Mouse (Mus musculus) heart, adult 9 months (tissue): ENCODE results near the gene Ksr1.

Source experiments
- DNase-seq, 2 experiments: peaks; one replicate each; pipeline ENCODE4 v3.0.0; 2022; ENCODE audit warnings: low spot score in 2 of 2

Gene Ksr1

DNA sequence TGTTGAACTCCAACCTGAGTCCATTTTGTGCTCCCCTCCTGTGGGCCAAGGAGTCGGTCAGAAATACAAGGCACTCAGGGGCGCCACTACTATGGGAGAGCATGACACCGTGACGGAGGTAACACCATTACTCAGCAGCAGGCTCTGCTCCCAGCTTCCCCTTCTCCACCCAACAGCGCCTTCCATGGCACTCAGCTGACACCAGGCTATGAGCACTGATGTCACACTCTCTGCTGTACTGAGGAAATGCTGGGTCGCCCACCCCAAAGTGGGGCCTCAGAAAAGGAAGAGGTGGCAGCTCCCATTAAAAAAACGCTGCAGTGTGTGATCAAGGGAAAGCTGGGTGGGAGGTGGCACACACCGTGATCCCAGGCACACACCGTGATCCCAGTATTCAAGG, 101.0 kb downstream of the Ksr1 start:
- no peak for DNase-seq

- no peak for DNase-seq
Observed at GRCm38 (mm10) chr11:79044798-79045197, 101.4 kb downstream of the Ksr1 start.

GRCm38 (mm10) chr11:79041908-79042430, 104.2 kb downstream of the Ksr1 start:
- DNase-seq, result no peak

GRCm38 (mm10) chr11:79039488-79039887, 106.7 kb downstream of the Ksr1 start:
- DNase-seq, result peak; percentile 72 to 74

GRCm38 (mm10) chr11:79037555-79037954, 108.7 kb downstream of the Ksr1 start:
- DNase-seq, result no peak

GRCm38 (mm10) chr11:79036324-79036723, 109.9 kb downstream of the Ksr1 start:
- no peak for DNase-seq

DNA sequence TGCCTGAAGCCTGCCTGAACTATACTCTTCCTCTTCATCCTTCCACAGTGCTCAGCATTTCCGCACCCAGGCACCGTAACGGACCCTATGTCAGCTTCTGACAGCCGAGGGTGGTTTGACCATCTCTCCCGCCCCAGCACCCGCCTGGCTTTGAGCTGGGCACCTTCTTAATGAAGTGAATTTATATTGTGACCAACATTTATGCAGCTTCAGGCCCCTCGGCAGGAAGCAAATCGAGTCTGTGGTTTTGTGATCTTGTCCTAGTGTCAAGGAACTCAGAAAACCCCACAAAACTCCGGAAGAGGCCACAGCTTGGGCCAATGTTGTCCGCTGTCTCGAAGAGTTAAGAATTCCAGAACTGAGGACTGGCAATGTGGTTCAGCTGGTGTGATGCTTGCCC, 112.6 kb downstream of the Ksr1 start:
- no peak for DNase-seq

GRCm38 (mm10) chr11:79033021-79033420, 113.2 kb downstream of the Ksr1 start:
- no peak for DNase-seq

GRCm38 (mm10) chr11:79031452-79031746, 114.8 kb downstream of the Ksr1 start:
- DNase-seq, result no peak

DNA sequence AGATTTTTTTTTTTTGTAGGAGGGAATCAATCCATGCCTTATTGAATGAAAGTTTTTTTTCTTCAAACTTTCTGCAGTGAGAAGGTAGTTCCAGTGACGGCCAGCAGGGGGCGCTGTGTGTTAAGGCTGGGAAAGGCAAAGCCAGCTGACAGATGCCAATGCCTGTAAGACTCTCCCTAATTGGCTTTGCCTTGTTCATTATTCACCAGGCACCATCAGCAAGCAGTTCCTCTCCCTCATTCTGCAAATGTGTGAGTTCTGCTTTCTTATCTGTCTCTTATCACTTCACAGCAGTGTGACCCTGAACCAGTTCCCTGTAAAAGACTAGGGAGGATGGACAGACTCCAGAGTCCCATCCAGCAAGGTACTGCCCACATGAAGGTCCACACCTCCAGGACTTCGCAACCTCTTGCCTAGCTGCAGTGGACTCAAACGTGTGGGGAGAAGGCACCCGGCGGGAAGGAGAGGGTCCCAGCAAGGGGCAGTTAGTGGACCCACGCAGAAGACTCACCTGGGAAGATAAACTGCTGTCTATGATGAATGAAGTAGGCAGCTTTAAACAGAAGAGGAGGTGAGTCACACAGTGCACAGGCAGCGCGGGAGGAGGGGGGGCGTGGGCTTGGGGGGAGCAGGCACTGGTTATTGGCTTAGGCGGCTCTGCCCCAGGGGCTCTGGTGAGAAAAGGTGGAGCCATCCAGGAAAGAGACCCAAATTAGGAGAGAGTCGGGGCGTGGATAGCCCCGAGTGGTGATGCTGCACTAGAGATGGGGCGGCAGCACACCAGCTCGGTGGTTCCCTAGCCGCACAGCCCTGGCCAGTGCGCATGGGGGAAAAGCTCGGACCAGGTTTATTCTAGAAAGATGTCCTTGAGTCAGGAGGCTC, 115.4 kb downstream of the Ksr1 start:
- peak; percentile 57 to 80 for DNase-seq

DNA sequence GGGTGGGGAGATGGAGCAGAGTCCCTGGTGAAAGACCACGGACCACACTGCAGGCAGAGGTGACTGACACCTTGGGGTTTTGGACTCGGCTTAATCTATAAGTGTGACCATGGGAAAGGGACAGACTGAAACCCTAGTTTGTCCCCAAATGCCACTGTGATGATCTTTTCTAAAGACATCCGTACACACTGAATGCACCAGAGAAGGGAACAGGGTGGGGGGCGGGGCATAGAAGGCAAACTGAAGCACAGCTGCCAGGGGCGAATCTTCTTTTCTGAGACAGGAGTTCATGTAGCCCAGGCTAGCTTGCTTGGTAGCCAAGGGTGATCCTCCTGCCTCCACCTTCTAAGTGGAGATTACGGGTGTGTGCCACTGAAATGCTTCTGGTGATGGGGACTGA, 122.5 kb downstream of the Ksr1 start:
- no peak for DNase-seq

DNA sequence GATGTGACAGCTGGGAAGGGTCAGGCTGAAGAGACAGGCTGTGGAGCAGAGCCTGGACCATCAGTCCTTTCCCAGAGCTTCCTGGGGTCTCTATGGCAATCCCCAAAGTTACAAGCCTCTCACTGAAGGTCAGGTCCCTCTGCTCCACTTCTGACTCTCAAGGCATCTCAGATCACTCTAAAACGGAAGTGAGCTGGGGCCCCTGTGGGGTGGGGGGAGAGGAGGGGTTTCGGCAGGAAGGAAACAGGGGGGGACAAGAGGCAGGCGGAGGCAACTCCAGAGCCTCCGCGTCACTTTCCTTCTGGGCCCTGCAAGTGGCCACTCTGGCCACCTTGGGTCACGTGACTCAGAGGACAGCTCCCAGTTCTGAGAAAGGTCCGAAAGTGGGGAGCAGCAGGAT, 122.9 kb downstream of the Ksr1 start:
- peak; percentile 27 to 64 for DNase-seq

GRCm38 (mm10) chr11:79022836-79023235, 123.4 kb downstream of the Ksr1 start:
- DNase-seq, result no peak

DNA sequence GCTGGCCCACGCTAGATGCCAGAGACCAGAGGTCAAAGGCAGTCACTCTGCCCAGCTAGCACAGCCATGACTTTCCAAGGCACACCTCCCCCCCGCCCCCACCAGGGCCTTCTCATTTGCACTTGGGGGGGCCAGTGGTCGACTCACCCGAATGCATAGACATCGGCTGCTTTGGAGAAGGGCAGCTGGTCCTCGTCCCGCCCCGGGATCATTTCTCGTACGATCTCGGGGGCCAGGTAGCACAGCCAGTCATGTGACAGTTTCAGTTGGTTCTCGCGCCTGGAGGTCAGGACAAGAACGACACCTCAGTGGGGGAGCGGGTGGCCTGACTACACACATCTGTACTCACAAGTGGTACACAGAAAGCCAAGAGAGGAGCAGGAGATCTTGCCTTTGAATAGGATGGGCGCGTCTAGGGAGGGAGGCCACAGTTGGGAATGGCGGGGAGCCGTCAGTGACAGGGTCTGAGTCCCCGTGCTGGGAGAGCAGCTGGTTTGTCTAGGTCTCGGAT, 125.6 kb downstream of the Ksr1 start:
- no peak for DNase-seq

- peak in 1 of 2 experiments; percentile 33 for DNase-seq
Observed at GRCm38 (mm10) chr11:79019839-79020534, 126.2 kb downstream of the Ksr1 start.

DNA sequence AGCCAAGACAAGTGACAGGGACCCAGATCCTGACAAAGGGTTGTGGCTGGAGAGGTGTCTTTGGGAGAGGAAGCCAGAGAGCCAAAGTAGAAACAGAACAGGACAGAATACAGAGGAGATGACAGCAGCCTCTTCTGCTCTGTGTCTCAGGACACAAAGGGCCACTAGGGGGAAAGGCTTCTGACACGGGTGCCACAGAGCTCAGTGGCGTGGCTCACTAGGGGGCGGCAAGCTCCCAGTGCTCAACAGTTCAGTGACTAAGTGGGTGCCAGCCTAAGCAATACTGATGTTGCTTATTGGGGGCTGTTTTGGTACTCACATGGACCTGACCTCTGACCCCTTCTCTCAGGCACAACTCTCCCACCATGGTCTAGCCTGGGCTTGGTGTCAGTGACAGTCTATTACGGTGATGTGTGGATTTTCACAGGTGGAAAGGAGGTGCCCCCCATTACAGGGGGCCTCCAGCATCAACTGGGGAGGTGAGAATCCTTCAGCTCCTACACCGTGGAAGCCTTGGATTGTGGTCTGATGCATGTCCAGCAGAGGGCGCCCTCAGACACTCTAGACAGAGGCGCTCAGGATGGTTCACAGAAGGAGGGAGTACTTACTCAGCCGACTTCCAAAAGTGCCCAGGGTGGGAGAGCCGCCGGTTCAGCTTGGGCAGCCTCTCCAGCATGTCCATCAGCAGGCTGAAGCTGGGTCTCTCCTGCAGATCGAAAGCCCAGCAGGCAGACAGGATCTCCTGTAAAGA, 127.1 kb downstream of the Ksr1 start:
- DNase-seq, result peak in 1 of 2 experiments; percentile 74

GRCm38 (mm10) chr11:79017161-79017606, 129.0 kb downstream of the Ksr1 start:
- no peak for DNase-seq

DNA sequence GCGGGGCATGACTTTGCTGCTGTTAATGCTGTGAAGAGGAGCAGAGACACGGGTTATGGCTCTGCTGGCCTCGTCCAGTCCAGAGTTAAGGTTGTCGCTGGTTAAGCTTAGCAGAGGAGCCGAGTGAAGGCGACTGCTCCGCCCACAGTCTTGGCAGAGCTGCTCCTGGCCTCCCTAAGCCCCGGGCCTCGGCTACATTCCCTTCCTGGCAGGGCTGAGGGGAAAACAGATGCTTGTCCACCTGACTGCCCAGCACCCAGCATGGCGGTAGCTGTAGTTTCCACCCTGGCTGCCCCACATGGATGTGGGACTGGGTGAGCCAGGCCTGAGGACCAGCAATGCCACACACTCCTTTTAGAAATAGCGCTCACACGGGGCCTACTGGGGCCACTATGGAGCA, 130.0 kb downstream of the Ksr1 start:
- no peak for DNase-seq

DNA sequence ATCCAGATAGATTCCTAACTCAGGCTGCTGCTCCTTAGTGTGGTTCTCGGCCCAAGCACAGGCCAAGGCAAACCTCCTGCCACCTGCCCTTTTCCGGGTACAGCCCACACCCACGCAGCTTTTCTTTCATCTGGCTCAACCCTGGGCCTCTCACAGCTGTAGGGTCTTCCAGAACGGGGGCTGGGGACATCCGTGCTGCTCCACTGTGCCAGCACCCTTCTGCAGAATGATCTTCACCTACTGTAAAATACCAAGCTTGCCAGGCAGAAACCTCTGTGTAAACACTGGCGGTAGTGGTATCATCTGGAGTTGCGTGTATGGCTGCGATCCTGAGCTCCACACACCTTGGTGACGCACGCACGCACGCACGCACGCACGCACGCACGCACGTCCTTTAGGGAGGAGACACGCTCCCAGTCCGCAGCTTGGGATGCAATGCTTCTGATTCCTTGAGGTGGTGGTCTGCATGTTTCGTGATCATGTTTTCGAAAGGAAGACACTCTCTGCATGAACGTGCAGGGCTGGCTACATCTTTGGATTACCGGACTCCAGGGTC, 130.5 kb downstream of the Ksr1 start:
- no peak for DNase-seq

DNA sequence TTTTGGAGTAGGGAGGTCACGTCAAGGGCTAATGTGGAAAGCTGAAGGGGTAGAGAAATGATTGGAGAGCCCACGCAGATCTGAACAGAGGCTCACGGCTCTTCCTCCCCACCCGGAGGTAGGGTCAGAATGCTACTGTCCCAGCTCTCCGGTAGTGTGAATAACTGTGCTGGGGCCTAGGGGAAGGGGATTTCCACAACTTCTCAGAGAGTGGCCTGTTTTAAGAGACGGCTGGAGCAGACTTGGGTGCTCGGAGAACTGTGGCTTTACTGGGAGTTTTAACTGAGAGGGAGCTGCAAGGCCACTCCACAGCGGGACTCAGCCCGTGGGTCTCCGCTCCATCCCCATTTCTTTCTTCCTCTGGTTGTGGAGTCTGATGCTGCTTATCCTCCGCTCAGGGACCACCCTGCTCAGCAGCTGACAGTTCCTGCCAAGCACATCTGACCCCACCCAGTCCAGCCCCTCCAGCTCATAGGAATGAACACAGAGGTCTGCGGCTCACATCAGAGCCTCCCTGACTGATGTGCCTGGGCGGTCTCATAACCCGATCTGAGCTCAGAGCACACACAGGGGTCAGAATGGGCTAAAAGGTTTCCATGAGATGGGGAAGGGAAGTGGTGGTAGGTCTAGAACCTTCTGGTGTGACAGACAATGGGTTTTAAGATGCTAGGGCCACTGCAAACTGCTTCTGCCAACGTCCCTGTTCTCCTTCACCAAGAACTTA, 131.4 kb downstream of the Ksr1 start:
- DNase-seq, result no peak

- DNase-seq, result no peak
Observed at GRCm38 (mm10) chr11:79013806-79014205, 132.4 kb downstream of the Ksr1 start.
